Mouse (Mus musculus) thymus, postnatal 0 days (tissue): ENCODE results near the gene C130032M10Rik. TPM values are rescaled to one million over a fixed set of nuclear protein-coding genes. Genes with fewer than 3 reads are reported as not detected.
"Not testable (repeated sequence)": the region's sequence is repeated elsewhere in the genome, so short reads cannot be mapped to it uniquely, and the experiment has no call there.

Source experiments
- DNase-seq: peaks from one replicate; pipeline ENCODE4 v3.0.0-alpha.2; 2015; ENCODE audit warnings: low spot score
- polyA plus RNA-seq: library from polyadenylated mRNA; unstranded; fragments of >200 nt; fragmentation: Nextera tagmentation; extraction: Ambion mirVana; gene quantifications from 2 replicates; pipeline ENCODE4 v1.2.1, GENCODE M21; 2015

Gene C130032M10Rik
- polyA plus RNA-seq, 1 experiment from 2014 or later, result not detected

DNA sequence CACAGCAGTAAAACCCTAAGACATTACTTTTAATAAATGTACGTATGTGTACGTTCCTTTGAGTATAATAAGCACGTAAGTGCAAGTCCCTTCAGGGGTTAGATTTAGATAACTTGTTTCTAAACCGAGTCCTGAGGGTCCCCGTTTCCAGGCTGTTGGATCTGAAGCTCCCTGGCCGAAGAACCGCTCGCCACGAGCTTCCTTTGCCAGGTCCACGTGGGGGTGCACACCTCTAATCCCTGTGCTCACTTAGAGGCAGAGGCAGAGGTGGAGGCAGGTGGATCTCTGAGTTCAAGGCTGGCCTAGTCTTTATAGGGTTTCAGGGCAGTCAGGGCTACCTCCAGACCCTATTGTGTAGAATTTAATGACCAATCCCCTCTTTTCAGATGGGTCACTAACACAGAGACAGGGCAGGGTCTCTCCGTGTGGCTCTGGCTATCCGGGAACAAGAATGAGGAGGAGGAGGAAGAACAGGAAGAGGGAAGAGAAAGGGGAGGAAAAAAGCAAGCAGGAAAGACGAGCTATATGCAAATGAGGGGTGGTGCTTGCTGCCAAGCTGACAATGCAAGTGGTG, 2.5 kb downstream of the C130032M10Rik start:
- no peak for DNase-seq

DNA sequence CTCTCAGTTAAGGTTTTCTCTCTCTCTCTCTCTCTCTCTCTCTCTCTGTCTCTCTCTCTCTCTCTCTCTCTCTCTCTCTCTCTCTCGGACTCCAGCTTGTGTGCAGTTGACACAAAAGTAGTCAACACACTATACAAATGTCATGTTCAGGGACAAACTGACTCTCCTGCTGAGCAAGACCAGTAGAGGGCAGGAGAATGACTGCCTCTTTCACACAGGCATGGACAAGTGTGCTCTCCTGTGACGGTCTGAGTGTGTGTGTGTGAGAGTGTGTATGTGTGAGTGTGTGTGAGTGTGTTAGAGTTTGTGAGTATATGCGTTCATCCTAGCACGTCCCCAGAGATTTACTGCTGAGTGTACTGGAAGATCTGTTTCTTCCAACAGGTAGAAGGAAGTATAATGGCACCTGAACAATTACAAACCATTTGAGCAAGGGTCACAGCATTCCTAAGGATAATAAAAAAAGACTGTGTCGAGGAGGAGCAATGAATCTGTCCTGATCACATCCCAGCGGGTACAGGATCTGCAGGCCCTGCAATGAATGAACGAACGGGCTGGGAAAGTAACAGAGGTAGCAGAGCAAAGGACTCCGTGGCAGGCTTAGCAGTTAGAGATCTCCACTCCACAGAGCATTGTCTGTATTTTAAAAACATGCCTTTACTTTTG, 3.4 kb downstream of the C130032M10Rik start:
- no peak for DNase-seq

DNA sequence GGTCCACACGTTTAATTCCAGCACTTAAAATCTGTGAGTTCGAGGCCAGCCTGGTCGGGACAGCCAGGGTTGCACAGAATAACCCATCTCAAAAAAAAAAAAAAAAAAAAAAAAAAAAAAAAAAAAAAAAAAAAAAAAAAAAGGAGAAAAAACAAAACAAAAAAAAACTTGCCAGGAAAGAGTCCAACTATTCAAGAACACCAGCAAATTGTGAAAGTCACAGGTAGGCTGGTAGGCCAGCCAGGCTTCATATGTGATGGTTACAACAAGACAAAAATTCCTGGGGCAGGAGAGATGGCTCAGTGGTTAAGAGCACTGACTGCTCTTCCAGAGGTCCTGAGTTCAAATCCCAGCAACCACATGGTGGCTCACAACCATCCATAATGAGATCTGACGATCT, 5.0 kb downstream of the C130032M10Rik start:
- DNase-seq, result not testable (repeated sequence)

DNA sequence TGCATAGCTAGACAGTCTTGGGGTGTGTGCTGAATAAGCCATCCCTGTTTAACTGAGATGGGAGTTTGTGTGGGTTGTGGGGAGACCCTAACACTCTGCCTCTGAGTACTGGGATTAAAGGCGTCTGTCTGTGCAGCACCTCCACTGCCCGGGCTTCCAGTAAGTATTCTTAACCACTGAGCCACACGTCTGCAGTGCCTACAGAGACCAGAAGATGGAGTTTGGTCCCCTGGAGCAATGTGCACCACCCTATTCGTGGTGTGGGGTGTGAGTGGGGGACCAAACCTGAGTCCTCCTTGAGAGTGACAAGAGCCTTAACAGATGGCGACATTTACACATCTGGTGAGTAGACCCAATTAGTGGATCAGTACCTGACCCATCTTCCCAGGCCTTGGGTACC, 6.5 kb downstream of the C130032M10Rik start:
- peak; percentile 50 for DNase-seq

DNA sequence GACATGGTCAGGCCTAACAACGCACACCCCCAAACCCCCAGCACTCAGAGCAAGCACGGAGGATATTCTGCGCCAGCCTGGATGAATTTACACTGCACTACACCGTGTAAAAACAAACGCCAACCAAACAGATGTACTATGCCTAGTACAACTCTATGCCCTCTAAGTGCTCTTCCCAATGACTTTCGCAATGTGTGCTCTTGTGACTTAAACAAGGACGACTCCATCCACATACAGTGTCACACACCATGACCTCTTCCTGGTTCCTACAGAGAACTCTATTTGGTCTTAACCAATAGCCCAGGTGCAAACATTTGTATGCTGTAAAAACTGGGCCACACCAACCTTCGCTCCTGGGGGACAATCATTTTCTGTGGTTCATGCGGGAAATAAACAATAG, 7.0 kb downstream of the C130032M10Rik start:
- no peak for DNase-seq

DNA sequence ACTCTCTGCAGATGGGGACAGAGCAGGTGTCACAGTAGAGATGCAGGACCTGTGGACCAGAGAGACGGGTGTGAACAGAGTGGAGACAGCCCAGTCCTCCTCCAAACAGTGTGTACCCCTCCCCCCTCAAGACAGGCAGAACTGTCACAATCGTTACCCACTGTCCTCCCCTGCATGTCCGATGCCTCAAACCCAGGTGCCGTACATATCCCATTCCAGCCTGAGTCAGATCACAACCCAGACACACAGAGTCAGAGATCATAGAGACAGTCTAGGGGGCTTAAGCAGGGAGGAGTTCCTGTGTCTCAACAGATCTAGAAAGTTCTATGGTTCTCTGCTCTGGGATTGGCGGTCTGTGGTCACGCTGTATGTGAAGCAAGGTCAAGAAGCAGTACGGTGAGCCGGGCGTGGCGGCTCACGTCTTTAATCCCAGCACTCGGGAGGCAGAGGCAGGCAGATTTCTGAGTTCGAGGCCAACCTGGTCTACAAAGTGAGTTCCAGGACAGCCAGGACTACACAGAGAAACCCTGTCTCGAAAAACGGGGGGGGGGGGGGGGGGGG, 9.7 kb downstream of the C130032M10Rik start:
- no peak for DNase-seq

DNA sequence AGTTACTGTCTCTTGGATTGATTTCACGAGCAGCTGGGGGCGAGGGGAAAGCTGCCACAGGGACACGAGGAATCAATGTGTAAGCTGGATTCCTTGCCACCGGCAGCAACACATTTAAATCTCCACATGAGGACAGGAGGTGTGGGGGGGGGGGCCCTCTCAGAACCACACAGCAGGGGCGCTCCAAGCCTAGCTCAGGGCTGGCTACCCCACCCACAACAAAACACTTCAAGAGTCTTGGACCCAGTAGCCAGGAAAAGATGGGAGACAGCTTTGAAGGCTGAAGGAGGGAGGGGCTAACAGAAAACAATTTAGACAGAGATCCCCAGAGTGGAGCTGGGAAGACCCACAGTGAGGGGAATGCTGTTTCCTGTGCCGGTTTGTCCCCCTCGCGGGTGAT, 10.4 kb downstream of the C130032M10Rik start:
- no peak for DNase-seq

DNA sequence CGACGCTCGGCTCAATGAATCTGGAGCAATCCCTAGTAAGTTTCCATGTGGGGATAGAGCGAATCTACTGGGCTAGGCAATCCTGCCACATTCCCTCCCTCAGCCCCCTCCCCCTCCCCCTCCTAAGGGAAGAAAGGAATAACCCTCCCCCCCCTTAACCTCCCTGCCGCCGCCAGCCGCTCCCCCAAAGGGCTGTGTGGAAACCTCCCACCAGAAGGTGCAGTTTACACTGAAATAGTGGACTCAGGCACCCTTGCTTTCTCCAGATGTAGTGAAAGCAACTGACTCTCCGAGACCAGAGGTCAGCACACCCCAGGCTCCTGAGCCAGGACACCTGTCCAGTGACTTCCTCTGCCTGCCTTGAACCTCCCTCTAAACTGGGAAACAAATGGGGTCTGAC, 11.1 kb downstream of the C130032M10Rik start:
- no peak for DNase-seq

DNA sequence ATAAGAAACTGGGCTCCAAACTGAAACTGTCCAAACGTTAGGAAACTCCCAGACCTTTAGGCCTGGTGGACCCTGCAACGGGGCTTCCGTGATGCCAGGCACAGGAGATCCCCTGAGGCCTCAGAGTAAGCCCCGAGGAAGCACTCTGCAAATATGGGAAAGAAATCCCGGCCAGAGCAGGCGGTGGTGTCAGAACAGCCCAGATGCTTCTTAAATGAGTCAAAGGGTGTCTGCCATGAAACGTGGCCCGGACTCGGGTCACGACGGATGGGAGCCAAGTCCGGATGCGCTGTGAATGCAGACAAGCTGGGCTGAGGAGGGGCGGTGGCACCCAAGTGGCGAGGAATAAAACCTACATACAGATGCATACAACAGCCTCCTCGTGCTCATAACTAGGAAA, 11.6 kb downstream of the C130032M10Rik start:
- DNase-seq, result peak; percentile 79

DNA sequence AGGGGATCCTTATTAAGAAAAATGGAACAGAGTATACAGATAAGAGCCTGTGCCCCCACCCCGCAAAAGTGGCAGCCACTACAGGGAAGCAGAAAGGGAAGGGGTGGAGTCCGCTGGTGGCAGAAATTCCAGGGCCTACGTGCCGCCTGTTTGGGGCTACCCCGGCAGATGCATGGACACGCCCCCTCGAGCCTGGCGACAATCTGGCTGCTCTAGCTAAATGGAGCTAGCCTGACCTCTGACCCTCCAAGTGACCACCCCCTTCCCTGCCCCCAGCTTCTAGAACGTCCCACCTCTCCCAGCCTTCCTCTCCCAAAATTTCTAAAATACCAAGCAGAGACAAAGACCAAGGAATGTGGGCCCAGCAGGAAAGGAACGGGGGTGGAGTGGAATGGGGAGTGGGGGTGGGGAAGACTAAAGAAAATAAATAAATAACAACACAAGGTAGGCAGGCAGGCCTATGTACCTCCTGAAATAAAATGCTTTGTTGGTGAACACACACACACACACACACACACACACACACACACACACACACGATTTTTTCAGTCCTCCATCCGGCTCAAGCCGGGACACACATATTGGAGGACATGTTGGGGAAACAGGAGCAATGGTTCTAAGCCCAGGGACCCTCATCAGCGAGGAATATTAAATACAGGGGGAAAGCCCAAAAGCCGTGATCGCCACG, 12.6 kb downstream of the C130032M10Rik start:
- DNase-seq, result no peak

DNA sequence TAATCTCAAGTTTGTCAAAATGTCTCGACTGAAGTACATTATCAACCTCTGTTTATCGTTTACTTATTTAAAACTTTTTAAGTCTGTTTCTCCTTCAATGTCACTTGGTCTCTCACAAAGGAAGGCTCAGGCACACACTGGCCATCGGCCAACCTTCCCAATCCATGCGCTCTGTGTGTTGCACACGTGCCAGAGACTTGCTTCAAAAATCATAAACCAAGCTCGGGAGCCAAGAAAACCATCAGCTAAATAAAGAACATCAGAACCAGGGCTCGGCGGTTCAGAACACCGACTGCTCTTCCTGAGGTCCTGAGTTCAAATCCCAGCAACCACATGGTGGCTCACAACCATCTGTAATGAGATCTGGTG, 13.2 kb downstream of the C130032M10Rik start:
- no peak for DNase-seq

DNA sequence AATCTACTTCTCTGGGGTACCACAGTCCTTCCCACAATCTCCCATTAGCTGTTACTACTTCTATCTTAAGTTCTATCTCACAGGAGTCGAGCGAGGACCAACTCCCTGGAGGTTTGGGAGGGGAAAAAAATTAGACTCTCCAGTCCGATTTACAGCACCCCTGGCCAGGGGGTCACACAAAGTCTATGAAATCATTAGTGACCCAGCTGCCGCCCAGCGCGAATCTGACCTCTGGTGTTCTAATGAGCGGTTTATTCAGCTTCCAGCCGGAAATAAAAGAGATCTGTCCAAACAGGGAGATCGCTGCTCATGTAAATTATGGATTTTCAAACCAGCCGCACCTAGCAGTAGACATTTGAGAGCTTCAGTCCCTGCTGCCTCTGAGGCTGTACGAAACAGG, 15.8 kb downstream of the C130032M10Rik start:
- no peak for DNase-seq

DNA sequence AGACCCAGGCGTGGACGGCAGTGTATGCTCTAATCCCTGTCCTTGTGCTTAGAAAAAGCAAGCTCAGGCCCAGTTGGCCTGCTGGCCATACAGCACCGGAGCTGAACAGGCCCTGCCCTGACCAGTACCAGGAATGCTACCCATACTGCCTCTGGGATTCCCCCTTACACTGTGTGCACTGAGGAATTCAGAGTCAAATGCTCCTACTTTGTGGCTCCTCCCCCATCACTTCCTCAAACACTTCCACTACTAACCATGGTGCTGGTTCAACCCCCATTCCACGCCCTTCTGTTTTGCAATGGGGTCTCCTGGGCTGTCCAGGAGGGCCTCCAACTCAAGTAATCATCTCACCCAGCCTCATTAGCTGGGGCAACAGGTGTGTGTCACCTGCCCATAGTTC, 18.4 kb downstream of the C130032M10Rik start:
- DNase-seq, result no peak

DNA sequence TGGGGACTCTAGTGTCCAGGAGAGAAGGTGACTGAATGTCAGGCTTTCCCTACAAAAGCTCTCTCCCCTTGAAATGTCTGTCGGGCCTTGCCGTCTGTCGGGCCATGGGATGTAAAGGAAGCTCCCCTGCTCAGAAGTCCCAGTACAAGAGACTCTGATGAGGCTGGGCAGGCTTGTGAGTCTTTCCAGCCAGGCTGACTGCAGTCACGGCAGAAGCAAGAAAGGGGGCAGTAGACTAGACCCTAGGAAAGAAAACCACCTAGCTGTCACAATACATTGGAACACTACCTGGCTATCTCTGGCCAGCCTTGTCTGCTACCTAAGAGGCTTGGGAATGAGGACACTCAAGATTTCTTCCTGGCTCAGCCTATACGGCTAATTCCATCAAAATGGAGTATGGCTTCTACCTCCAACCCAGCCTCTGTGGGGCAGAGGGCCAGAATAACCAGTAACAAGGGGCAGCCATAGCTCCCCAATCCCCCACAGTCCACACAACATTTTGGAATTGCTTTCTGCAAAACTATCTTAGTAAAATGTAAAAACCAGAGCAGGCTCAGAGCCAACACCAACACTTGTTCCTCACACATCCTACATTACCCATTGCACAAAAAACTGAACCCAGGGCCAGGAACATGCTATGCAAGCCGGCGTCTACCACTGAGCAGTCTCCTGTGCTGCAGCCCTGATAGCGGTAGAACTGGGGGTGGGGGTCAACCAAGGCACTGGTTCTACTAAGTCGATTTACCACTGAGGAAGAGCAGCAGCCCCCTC, 19.4 kb downstream of the C130032M10Rik start:
- DNase-seq, result no peak

DNA sequence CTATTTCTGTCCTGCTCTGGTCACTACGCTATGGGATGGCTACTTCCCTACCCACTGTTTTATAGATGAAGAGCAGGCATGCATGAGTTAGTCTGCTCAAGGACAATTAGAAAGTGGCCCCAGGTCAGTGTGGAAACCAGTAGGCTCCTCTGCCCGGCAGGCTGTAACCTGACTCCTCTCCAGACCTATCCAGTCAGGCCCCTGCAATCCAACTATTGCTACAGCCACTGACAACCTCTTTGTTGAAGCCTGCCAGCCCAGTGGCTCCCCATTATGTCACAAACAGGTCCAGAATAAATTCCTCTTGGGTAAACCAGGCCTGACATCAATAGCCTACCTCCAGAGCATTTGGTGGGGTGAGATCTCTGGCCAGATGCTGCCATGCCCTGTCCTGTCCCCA, 21.1 kb downstream of the C130032M10Rik start:
- no peak for DNase-seq

DNA sequence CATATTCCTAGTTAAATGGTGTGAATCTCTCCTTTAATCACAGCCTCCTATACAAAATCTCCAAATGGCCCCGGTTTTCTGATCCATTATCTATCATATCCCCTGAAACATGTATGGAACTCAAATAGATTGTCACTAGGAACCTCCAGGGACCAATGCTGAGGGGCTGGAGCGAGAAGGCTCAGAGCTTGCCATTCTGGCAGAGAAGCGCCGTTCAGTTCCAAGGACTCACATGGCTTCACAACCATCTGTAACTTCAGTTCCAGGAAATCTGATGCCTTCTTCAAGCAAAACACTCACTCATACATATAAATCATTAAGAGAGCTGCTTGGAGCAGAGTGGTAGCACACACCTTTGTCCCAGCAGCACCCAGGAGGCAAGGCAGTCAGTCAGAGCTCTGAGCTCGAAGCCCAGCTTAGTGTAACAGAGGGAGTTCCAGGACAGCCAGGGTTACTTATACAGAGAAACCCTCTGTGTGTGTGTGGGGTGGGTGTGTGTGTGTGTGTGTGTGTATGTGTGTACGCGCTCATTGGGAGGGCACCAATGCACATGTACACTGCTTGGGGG, 23.6 kb downstream of the C130032M10Rik start:
- DNase-seq, result no peak

DNA sequence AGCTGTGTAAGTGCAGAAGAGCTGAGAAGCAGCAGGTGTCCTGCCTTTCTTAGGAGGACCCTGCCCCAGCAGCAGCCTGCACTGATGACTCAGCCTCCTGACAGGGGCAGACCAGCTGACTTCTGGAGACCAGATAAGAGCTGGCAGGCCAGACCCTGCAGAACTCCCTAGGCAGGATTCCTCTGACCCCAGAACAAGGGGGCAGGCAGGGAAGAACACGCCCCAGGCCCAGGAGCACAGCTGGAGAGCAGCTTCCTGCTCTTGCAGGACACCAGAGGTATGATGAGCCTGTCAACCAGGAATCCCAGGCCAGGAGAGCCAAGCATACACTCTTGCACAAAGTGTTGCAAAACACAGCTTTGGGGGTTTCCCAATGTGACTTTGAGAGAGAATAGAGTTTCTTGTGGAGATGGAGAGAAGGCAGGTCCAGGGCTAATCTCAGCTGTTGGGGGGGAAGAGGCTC, 25.8 kb downstream of the C130032M10Rik start:
- no peak for DNase-seq

DNA sequence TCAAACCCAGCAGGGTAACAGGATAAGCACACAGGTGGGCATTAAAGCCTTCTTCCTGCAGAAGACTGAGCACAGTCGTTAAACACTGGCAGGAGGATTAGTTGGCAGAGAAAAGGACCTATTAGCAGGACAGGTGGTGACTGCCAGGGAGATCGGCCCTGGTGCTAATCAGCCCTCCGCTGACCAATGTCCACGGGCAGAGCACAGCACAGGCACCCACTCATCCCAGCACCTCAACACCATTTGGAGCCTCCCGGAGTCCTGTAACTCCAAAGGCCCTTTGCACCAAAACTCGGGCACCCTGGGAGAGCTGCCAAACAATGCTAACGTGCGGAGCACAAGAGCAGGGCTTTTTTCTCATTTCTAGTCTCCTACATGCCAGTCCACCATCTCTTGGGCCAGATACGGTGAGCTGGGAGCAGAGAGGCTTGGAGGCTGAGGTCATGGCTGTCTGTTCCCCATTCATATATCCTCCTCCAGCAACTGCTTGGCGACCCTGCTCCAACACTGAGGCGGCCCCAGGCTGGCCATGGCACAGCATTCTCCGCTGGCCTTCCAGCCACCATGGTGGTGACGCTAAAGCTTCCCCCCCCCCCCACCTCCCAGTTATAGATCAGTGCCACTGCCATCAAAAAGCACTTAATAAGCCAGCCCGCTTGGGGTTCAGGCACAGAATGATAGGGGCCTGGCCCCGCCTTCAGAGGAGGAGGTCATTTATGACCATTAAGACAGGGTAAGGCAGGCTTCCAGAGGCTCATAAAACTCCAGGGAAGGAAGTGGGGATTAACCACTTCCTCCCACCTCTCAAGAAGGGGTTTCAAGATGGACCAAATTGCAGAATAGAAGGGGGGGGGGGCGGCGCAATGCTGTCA, 28.6 kb downstream of the C130032M10Rik start:
- DNase-seq, result no peak

DNA sequence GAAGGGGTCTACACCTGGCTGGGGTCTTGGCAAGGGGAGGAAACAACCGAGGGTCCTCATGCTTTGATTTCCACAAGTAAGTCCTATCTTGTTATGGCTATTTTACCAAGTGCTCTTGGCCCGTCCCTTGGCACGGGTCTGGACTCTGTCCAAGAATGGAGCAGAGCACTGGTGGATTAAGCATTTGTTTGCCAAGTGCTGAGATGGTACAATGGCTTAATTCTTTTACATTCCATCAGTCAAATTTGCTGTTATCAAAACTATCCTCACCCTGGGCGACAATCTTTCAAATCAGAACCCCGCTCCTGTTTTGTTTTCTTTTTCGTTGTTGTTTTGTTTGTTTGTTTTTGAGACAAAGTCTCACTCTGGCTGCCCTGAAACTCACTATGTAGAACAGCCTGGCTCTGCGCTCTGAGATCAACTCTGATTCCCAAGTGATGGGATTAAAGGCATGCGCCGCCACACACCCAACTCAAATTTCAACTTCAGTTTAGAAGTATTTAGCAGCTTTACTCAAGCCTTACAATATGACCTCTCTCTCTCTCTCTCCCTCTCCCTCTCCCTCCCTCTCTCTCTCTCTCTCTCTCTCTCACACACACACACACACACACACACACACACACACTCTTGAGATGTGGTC, 29.4 kb downstream of the C130032M10Rik start:
- DNase-seq, result no peak

DNA sequence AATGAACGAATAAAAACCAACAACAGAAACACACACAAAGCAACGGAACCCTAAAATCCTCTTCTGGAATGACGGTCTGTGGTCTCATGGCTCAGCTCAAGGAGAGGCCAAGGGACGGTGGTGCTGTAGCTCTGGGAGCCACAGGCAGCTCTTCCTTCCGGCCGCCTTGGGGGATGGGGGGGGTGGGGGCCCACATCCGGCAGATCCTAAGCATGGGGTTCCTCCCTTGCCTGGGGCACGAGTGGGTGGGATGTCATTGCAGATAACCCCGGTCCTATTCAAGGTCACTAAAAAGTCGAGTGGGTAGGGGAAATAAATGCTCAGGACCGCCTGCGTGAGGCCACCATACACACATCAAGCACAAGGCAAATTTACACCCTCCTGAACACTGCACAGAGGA, 31.3 kb downstream of the C130032M10Rik start:
- DNase-seq, result peak; percentile 80
